Mouse (Mus musculus) spleen, postnatal 4 days (tissue): Measurements from ENCODE around the gene Gm5678.
A peak's percentile ranks its signal among the peaks of the same experiment; 100 is the strongest.
"Not testable (repeated sequence)": the region's sequence is repeated elsewhere in the genome, so short reads cannot be mapped to it uniquely, and the experiment has no call there.

Experiments used
- DNase-seq, 2 experiments: peaks; one replicate each; pipeline ENCODE4 v3.0.0; 2022; ENCODE audit warnings: low spot score in 2 of 2

Gm5678 gene

DNA sequence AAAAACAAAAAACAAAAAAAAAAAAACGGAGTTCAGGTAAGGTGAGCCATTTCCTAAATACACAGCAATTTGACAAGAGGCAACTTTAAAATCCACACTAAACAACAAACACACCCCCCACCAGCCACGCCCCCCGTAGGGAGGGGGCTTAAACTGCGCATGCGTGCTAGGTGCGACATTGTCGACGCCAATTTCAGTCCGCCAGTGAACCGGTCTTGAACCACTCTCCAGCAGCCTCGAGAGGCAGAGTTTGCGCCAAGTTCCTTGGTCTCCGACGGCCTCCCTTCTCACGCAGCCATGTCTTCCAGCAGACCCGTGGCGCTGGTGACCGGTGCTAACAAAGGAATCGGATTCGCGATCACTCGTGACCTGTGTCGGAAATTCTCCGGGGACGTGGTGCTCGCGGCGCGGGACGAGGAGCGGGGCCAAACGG is 20.2 kb upstream of the Gm5678 start:
- peak; percentile 87 to 92 for DNase-seq

DNA sequence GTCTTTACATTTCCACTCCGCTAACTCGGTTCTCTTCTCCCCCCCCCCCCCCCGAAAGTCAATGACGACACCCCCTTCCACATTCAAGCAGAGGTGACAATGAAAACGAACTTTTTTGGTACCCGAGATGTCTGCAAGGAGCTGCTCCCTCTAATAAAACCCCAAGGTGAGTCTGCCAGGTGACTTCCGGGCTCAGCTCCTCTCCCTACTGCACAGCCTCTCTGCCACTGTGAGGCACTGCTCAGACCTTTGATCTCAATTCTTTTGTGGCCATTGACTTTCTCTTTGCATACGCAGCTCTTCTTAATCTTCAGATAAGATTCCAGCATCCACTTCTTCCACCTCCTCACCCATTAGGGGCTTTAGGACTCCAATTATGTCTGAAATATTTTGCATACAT is 19.2 kb upstream of the Gm5678 start:
- DNase-seq = peak in 1 of 2 experiments; percentile 49

DNA sequence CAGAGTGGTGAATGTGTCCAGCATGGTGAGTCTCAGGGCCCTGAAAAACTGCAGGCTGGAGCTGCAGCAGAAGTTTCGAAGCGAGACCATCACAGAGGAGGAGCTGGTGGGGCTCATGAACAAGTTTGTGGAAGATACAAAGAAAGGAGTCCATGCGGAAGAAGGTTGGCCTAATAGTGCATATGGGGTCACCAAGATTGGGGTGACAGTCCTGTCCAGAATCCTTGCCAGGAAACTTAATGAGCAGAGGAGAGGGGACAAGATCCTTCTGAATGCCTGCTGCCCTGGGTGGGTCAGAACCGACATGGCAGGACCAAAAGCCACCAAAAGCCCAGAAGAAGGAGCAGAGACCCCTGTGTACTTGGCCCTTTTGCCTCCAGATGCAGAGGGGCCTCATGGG is 18.1 kb upstream of the Gm5678 start:
- DNase-seq = peak in 1 of 2 experiments; percentile 53

DNA sequence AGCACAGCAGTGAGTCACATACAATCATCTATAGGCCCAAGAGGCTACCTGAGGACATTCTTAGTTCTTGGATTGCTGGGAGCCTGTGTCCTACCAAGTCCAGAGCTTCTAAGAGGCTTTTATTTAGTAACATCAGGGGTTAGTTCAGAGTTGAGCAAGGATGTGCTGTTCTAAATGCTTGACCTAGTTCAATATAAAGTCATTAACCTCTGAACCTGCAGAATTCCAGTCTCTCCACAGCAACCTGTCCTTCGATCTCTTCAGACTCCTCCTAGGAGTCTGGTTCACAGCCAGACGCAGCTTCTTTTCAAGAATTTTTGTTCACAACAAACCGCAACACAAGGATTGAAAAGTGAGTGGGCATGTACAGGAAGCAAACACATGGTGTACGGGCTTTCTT is 16.9 kb upstream of the Gm5678 start:
- DNase-seq = peak in 1 of 2 experiments; percentile 20

DNA sequence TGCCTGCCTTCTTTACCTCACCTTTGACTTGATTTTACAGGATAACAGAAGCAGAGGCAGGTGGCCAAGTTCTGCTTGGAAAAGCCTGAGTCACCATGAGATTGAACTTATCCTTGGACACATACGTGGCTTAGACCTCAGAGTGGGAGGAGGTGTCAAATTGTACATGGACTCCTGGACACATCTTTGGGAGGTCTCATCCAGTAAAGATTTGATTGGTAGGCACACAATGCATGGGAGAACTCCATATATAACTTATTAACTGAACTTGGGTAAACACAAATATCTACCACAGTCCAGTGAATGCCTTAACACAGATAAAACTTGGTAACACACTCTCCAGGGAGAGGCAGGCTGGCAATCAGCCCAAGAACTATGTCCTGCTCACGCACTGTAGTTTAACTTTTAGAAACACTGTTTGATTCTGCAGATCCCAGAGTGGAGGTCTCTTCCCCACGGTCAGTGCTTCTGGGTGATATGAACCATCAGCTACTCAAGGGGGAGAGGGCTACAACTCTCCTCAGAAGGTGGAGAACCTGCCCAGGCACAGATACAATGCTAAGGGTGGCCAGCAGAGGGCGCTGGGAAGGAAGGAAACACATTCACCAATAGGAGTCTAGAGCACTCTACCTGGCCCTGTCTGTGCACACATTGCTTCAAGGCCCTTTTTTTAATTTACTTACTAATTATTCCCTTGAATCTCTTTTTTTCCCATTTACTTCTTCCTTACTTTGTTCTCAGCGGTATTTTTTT is 12.6 kb upstream of the Gm5678 start:
- DNase-seq = peak; percentile 77 to 93

DNA sequence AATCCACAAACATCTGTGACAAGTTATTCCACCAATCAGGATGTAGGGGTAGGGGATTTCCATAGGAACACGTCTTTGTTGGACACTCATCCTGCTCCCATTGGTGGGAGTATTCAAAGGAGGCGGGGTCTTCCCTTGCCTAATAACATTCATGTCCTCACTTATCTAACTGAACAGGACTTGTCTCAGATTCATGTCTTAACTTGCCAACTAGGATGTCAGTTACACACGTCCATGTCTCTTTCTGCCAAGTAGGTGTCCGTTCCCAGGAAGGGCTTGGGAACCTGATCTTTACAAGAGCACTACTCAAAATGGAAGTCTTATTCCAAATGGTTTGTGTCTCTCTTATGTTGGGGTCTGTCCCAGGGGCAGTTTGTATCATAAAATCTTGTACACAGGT is 4.1 kb upstream of the Gm5678 start:
- peak in 1 of 2 experiments; percentile 25 for DNase-seq

DNA sequence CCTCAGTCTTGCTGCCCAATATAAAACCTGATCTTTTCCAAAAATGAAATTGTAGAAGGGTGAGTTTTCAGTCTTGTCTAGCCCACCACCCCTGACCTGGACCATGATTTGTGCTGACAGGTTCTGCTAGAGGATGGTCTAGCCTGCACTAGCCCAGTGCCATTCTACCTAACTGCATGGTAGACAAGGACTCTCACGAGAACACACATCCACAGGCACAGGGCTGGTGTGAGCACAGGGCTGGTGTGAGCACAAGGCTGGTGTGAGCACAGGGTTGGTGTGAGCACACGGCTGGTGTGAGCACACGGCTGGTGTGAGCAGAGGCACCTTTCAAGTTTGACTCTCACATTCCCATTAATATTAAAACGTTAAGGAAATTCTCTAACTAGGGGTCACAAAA is 3.2 kb upstream of the Gm5678 start:
- DNase-seq = peak in 1 of 2 experiments; percentile 21

DNA sequence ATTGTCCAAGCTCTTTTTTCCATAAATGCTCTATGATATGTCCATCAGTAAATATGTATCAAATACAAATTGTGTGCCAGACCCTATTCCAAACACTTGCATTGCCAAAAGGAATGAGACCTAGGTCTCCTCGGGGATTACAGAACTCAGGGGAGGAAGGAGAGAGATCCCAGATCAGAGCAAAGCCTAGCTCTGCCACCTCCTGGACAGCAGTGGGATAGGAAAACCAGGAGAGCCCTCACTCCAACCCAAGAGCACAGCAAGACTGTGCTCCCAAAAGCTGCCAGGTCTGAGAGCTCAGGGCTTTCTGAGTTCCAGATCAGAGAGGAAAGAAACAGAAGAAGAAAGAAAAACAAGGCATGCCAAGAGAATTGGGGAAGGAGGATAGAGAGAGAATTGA is 1.2 kb upstream of the Gm5678 start:
- peak in 1 of 2 experiments; percentile 52 for DNase-seq

DNA sequence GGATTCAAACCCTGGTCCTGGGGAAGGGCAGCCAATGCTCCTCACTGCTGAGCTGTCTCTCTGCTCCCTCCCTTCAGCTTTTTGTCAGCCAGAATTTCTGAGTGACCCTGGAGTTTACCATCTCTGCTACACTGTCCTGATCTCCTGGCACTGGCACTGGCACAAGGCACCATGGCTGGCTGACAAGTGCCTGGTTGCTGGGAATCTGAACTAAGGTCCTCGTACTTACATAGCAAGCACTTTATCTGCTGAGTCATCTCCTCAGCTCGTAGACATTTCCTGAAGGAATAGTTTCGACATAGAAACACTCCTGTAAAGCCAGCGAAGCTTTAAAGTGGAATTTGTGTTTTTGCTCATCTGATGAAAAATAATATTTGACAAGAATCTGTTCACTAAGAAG is 16.1 kb downstream of the Gm5678 start:
- DNase-seq = no peak

DNA sequence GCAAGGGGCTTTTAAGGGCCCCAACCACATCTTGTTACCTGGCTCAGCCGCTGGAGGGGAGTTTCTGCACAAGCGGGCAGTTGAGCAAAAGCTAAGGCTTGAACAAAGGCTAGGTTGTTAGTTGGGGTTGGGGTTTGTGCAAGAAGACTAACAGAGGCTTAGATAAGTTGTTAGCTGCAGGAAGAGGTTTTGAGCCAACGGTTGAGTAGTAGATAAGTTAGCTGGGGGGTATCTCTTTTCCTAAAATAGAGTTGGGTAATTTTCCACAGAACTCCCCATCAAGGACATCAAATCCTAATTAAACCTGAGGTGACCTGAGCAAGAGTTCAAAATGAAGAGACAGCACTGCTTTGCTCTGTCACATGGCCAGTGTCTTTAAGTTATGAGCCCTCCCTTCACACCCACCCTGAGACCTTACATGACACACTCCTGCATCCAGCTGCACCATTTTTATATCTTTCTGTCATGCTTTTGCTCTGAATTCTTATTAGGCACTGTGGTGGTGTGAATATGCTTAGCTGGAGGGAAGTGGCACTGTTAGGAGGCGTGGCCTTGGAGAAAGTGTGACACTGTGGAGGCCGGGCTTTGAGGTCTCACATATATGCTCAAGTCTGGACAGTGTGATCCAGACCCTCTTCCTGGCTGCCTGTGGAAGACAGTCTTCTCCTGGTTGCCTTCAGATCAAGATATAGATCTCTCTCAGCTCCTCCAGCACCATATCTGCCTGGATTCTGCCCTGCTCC is 20.7 kb downstream of the Gm5678 start:
- no peak for DNase-seq

DNA sequence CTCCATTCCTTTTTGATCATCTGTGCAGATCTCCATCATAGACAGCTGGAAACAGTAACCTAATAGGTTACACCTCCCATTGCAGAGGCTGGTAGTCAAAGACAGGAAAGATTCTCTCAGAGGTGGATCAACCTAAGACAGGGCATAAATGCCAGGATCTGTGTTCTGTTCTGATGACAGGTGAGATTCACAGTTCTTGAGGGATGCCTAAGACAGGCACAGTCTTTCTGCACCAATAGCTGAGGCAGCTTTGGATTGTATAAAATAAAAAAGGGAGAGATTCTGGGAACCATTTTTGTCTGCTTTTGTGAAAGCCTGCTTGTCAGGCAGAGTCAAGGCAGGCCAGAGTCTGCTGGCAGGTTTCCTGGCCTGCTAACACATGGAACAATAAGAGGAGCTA is 40.1 kb downstream of the Gm5678 start:
- no peak for DNase-seq

DNA sequence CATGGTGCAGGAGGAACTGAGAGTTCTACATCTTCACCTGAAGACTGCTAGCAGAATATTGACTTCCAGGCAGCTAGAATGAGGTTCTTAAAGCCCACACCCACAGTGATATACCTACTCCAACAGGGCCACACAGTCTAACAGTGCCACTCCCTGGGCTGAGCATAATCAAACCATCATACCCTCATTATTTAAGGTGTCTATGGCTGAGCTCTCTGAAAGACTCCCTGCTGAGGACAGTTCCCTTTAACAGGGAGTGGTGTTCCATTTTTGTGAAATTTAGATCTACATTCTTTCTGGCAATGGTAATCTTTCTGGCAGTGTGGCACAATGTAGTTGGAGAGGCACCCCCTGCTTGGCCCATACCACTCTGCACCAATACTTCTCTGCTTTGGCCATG is 41.6 kb downstream of the Gm5678 start:
- no peak for DNase-seq

DNA sequence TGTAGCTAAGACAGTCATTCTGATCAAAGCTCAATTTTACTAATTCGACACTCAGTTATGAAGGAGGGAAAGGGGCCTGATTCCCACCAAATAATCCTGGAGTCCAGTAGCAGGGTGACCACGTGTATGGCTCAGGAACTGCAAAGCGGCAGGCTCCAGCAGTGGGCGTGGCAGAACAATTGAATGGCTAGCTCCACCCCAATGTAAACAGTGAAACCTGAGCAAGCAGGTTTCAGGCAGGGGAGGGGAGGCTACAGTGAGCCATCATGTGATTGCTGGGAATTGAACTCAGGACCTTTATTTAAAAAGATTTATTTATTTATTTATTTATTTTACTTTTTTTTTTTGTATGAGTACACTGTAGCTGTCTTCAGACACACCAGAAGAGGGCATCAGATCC is 42.6 kb downstream of the Gm5678 start:
- not testable (repeated sequence) for DNase-seq

DNA sequence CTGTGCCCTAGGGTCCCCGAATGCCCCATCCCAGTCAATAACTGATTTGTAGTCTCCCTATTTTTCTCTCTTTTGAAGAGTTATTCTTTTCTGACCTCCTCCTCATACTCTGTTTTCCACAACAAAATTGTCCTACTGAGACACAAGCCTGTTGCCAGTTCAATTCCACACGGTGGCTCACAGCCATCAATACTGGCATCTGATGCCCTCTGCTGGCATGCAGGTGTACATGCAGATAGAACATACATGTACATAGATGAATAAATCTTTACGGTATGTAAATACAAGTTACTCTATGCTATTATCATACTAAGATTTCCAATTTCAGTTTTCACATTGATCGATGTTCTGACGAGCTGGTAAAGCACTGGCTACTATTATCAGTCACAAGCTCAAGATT is 43.2 kb downstream of the Gm5678 start:
- no peak for DNase-seq

DNA sequence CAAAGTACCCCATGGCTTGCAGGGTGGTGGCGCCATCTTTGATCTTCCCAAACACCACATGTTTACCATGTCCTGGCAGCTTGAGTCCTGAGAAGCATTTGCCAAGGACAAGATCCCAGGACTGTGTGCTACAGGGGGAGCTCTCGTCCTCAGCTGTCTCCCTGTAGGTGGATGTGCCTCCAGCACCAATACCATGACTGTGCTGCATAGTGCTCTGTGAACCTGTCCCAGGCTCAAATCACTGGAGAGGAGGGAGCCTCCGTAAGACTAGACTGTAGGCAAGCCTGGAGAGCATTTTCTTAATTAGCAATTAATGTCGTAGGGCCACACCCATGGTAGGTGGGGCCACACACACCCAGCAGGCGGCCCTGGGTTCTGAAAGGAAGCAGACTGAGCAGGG is 48.5 kb downstream of the Gm5678 start:
- DNase-seq = no peak

DNA sequence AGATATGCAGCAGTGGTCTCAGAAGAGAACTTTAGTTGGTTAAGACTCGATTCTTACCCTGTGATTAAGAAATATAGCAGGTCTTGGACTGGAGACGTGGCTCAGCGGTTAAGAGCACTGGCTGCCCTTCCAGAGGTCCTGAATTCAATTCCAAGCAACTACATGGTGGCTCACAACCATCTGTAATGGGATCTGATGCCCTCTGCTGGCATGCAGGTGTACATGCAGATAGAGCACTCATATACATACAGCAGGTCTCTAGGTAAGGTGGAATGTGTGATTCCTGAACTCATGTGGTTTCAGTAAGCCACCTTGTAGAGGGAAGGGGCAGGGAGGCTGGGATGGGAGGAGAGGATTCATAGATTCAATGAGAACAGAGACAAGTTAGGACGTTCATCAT is 50.3 kb downstream of the Gm5678 start:
- DNase-seq = peak in 1 of 2 experiments; percentile 34

DNA sequence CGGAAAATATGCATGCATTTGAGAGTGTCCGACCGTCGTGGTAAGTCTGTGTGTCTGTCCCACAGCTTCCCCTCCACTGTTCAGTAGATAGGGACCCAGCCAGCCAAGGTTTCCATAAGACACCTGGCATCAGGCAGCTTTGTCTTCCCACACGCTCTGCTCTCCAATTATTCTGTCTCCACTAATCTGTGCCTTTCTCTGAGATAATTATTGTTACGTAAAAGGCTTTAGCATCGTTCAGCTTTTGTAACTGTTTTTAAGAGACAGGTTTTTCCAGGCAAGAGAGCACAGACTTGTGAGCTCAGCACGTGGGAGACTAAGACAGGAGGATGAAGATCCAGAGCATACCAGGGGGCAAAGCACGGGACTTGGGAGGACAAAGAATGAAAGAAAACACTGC is 51.3 kb downstream of the Gm5678 start:
- peak in 1 of 2 experiments; percentile 28 for DNase-seq
